Mouse (Mus musculus) naive thymus-derived CD4-positive, alpha-beta T cell, adult 2 months (primary cell): ENCODE results near the gene Map2k6.
"Not testable (repeated sequence)": the region's sequence is repeated elsewhere in the genome, so short reads cannot be mapped to it uniquely, and the experiment has no call there.

ENCODE experiments used
- DNase-seq: peaks from one replicate; pipeline ENCODE4 v3.0.0-alpha.2; 2011; ENCODE audit warnings: low read depth

Gene Map2k6

DNA sequence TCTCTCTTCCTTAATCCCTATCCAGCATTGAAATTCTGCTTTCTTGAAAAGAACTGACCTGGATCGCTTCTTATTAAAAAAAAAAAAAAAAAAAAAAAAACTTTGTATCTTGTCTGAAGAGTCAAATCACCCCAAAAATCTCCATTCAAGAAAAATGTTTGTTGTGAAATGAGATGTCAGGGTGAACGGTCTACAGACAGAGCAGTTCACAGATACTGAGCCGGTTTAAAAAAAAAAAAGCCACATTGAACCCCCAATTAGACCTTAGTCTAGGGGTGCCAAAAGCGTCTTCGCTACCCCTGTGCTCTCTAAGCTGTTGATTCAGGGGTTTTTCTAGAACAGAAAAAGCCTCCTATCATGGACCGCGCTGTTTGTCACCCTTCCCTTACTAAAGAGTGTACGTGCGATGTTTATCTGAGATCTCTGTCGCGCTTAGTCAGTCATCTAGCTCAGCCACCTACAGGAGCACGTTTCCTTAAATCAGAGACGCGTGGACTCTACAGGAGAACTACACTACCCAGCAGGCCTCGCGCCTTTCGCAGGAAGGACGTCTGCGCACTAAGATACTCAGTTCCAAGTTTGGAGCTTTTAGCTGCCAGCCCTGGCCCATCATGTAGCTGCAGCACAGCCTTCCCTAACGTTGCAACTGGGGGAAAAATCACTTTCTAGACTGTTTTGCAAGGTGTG lies at the start of gene Map2k6:
Gene Map2k6, plus strand, starts transcription at position 570 of the 687 bp plus-strand sequence.
- peak; percentile 90 for DNase-seq

DNA sequence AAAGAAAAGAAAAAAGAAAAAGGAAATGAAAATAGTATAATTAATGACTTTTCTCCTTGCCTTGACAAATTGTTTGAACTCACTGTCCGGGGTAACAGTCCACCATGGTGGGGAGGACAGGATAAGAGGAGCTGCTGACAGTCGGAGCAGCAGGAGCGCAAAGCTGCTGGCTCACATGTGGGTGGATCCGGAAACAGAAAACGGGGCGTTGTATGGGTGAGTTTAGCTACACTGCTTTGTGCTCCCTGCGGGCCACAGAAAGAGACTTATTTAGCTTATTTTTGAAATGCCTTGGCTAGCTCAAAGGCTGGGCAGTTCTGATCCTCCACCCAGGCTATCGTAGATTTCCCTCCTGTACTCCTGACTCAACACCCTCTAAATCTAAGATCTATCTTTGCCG lies 44.7 kb upstream of the Map2k6 start:
- DNase-seq, result no peak

DNA sequence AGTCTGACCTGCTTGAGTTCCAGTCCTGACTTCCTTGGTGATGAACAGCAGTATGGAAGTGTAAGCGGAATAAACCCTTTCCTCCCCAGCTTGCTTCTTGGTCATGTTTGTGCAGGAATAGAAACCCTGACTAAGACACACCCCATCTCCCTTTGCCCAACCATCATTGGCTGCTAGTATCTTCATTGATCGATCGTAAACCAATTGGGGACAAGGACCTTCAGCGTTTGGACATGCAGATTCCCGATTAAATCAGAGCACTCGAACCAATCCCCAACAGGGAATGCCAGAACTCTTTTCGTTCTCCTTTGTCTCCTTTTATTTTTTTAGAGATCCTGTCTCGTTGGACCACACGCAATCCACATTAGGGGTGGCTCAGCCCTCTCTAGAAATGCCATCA lies 43.8 kb upstream of the Map2k6 start:
- DNase-seq, result not testable (repeated sequence)

DNA sequence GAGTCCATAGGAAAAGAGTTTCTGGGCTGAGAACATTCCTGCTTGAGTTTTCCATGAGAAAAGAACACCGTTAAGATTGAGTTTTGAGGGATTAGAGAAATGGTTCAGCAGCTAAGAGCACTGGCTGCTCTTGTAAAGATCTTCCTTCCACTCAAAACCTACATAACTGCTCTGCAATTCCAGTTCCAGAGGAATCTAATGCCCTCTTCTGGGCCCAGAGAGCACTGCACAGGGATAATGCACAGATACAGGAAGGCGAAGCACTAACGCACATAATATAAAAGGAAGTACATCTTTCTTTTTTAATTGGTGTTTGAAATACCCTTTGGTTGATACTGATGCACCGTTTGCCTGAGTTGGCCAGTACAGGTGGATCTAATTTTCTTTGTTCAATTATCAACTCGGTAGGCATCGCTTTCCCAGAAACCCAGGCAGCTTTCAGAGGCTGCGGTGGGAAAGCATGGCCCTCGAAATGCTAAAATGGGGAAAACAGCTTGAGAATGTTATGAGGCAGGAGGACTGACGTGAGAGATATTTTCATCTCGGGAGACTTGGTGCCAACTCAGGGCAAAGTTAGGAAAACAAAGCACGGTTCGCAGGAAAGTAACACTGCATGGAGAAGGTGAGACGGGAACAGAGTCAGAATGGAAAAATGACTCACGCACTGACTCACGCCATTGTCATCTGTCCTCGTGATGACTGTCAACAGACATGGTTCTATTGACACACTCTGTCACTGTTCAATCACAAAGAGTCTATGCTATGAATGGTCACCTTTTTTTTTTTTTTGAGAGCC lies 41.0 kb upstream of the Map2k6 start:
- no peak for DNase-seq

DNA sequence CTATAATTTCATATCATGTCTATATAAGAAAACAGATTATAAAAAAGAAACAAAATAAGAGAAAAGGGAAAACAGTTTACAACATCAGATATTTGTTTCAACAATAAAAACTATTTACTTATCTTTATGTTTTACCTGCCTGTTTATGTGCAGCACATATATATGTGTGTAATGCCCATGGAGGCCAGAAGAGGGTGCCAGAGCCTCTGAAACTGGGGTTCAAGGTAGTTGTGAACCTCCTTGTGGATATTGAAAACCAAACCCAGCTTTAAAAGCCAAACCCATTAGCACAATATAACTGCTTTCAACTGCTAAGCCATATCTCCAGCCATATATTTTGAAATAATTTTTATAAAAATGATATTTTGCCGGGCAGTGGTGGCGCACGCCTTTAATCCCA lies 33.9 kb upstream of the Map2k6 start:
- peak; percentile 50 for DNase-seq

DNA sequence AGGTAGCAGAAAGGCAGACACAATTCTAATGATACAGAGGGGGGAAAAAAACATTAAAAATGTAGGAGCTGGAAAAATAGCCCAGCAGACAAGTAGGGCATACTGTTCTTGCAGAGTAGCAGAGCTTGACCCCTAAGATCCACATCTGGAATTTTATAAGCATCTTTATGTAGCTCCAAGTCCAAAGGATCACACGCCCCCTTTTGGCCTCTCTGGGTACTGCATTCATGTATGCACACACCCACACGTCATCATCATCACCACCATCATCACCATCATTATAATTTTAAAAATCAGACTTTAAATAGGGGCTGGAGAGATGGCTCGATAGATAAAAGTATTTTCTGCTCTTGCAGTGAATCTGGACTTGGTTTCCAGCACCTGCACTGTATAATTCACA lies 32.0 kb upstream of the Map2k6 start:
- DNase-seq, result no peak

DNA sequence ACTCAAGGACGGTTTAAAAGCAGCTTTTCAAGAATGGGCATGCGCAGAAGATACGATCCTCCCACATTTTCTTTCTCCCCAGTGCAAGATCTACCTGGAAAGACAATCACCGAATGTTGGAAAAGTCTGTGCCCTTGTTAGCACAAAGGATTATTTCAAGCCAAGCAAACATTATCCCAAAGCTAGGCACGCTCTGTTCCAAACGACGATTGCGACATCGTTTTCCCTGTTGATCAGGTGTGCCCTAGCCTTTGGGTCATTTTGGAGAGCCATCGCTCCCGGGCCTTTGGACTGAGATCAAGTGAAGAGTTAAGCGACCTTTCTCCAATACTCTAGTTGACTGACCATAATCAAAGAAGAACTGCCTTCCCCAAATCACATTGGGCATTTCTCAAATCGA lies 31.3 kb upstream of the Map2k6 start:
- DNase-seq, result no peak

DNA sequence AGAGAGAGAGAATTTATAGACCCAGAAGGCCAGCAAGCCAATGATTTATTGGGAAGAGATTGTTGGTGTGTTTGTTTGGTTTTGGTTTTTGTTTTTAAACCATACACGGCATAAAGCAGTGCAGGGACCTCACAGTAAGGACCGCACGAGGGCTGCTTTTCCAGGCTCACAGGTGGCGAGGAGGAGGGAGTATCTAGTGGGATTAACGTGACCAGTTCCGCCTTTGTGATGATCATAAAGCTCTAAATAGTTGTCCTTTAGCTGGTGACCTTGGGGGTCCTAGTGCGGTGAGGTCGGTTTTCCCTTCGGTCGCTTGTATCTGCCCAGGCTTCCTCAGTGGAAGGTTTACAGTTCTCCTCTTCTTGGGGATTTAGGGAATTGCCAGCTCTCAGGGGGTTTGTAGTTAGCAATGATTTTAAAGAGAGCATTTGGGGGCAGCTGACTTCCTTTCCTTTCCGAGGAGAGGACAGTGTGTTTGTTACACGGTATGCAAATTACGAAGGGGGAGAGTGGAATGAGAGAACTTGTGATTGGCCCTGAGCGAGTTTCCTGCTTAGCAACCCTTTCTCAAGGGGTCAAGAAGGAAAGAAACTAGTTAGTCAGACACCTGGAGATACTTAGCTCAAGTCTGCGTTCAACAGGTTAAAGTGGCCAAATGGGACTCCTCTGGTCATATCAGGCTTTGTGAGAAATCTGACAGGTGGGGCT lies 29.5 kb upstream of the Map2k6 start:
- no peak for DNase-seq

DNA sequence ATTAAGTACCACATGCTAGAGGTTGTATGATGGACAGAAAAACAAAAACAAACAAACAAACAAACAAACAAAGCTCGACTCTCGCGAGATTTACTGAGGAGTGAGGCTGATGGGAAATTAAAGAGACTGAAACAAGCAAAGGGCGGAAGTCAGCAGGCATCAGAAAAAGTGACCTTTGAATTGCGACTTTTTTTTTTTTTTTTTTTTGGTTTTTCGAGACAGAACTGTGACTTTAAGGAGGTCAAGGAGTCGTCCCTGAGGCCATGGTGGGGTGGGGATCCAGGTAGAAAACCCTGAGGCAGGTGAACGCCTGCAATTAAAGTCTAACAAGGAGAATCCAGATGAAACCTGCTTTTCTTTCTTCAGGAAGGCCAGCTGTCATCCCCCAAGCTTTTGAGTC lies 27.1 kb upstream of the Map2k6 start:
- DNase-seq, result no peak

DNA sequence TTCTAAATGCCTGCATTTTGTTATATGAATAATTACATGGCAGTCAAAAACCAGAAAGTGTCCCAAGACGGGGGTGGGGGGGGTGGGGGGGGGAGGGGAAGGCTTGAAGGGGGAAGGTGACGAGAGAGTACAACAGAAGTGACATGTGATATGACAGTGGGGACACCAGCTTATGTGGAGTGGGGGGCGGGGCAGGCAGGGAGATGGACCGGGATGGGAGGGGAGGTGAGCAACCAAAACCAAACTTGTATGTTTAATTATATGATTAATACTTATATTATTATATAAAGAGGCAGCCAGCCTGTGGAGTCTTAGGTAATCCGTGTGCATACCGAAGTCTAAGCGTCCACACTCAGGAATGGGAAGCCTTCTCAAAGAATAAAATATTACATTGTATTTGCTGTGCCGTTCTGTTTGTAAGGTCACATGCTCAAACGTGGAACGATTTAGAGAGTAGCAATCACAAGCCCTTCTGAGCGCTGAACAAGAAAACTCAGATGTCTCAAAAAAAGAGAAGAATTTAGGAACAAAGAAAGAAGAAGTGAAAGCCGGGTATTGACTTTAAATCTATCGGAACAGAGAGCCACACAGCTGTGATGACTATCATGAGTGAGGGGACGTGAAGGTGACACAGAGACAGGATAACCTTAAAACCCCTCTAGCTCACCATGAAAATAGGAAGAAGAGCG lies 26.5 kb upstream of the Map2k6 start:
- DNase-seq, result no peak

DNA sequence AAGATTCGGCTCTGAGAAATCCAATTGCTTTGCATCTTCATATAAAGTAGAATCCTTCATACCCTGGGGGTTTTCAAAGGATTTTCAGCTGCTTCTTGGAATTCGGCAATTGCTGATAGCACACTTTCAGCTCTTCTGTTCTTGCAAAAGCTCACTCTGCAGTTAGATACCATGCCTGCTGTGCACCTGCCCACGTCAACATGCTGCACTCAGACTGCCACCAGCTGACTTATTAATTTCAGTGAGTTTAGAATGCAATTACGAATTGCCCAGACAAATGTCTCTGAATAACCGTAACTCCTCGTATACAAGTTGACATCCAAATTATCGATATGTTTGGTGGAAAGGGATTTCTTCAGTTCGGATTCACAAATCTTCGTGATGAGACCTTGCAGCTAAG lies 24.9 kb upstream of the Map2k6 start:
- DNase-seq, result no peak

DNA sequence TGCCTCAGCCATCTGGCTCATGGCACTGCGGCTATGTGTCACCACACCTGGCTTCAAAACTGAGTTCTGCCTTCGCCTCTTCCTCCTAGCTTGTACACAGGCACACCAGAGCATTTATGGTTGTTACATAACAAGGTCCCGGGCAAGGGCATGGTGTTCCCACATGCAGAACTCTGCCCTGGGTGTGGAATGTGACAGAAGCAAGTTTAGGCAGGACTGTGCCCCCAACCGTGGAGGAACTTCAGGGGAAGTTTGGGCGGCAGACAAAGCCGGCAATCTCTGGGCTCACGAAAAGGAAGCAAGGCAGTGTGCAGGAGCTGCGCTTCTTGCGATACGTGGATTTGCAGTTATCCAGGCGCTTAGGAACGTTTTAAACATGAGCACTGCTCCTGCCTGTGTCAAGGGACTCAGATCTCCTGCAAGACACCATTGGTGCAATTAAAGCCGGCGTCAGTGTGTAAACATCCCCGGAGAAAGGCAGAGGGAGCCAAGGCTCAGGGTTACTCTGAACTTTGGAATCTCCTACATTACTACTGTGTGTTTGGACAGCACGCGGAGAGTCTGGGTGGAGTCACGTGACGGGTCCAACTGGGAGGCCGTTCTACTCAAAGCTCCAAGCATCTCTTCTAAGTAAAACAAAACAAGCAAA lies 19.1 kb upstream of the Map2k6 start:
- DNase-seq, result peak; percentile 25

DNA sequence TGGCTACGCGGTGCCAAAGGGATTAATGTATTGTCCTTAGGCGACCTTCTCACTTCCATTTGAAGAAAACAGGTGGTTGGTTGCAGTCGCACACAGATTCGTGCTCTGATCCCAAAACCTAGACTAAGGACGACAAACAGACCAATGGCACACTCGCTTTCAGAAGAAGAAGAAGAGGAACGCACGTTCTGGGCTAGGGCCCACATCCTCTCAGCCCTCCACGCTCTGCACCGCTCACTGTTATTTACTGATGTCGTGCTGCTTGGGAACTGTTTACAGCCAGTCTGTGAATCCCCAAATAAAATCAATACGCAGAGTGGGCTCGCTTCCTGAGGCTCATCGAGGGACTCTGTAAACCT lies 18.6 kb upstream of the Map2k6 start:
- DNase-seq, result no peak

DNA sequence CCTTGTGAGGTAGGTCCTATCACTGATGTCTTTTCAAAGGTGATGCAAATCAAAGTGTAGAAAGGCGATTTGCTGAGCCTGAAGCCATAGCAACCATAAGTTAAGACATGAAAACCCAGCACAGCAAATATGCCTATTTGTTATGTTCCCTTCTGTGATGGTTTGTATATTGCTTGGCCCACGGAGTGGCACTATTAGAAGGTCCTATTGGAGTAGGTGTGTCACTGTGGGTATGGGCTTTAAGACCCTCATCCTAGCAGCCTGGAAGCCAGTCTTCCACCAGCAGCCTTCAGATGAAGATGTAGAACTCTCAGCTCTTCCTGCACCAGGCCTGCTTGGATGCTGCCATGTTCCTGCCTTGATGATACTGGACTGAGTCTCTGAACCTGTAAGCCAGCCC lies 13.4 kb upstream of the Map2k6 start:
- no peak for DNase-seq

DNA sequence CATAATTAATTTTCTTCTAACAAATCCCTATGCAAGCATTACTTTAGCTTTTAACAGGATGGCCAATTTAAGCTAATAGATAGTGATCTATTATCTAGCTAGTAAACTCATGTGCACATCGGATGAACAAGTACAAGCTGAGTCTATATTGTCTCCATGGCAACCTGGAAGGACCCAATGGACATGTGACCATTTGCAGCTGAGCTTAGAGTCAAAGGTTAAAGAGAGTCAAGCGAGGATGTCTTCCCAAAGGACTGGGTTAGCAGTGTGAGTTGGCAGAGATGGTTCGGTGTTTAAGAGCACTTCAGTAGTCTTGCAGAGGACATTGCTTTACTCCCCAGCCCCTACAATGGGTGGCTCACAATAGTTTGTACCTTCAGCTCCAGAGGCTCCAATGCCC lies 6.2 kb upstream of the Map2k6 start:
- no peak for DNase-seq

DNA sequence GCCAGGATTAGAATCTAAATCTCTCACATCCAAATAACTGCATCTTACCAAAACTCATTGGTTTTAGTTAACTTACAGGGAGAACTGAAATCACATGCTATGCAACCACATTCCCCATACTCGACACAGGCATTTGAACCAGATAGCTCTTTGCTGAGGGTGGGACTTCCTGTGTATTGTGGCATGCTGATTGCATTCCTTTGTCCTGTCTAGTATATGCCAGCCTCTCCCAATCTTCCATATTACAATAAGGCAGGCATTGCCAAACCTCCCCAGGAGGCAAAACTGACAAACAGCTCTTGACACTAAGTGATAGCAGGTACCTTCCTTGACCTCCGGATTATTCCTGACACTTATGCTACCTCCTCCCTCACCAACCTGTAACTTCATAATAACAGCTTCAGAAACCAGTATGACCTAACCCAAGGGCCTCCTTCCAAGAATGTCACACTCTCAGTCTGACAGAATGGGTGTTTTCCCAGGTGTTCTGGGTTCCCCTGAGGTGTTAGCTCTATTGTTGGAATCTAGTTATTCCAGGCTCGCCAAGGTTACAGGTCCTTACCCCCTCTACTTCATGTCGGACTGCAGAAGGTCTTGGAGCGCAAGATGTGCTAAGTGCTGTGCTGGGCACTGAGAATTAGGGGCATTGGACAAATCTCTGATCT lies 4.0 kb upstream of the Map2k6 start:
- no peak for DNase-seq

DNA sequence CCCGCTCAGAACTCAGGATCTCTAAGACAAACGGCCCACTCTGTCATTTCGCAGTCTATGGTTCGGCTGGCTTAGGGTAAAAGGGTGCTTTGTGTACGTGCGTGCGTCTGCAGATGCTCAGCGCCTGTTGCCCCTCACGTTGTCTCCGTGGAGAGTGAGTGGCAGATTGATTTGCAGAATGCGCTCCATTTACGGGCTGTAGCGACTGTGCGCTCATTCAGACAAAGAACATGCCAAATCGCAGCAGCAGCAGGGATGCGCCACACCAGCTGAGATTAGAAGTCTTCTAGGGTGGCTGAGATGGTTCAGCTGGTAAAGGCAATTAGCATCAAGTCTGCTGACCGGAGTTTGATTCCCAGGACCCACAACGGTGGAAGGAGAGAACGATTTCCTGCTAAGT lies 2.8 kb upstream of the Map2k6 start:
- no peak for DNase-seq

DNA sequence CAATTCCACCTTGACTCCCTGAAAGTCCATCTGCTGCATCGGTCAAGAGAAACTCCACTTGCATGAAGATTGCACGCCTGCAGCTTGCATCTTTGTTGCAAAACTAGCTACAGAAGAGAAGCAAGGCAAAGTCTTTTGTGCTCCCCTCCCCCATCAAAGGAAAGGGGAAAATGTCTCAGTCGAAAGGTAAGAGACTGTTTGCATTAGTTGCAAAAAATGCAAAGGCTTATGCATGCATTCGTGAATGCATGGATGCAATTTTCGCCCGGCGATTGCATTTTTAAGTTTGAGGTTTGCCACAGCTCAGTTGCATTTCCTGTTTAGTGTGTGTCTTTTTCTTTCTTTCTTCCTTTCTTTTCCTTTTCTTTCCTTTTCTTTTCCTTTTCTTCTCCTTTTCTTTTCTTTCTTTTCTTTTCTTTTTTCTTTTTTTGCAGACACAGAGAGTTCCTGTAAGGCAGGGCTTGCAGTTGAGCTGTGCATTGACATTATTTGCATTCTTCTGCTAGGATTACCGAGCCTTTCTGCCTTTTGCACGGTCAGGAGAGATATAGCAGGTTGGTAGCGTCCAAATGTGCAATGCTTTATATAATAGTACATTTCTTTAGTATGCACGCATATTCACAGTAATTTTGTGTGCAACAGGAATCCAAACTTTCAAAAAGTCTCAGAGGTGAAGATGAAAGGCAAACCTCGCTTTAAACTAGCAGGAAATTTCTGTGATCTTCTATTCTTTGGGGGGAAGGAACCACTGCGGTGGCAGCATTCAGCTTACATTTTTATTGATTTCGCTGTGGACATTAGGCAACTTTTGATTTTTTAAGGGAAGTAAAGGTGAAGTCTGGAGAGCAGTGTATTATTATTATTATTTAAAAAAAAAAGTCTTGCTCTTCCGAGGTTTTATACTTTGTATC lies 573 bp downstream of the Map2k6 start:
- DNase-seq, result peak; percentile 22

DNA sequence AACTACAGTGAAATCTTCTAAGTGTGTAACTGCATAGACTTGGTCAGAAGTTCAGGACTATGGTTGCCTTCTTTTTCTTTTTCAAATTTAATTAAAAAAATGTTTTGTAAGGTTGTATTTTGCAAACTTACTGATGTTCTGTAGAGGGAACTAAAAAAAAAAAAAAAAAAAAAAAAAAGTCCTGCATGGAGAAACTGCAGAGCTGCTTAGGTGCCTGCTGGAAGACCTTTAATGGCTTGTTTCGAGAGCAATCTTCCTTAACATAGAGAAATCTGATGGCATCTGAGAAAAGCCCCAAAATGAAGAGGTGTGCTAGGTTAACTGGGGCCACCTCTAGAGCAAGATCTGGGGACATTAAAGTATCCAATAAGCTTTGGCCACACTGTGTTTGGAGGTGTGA lies 1.4 kb downstream of the Map2k6 start:
- DNase-seq, result no peak

DNA sequence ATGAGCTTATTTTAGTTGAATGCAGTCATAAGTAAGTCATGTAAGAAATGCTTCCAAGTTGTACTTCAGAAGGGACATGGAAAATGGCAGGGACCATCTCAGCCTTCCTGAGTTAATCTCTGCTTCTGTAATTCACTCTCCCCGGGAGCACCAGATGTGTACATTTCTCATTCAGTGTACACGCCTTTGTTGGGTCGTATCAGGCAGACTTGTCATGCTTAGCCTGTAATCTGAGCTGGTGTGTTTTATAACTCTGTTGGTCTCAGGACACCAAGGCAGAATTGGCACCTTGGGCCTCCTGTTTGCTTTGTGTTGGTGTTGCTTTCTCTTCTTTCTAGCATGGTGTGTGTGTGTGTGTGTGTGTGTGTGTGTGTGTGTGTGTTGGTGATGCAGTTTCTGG lies 3.7 kb downstream of the Map2k6 start:
- no peak for DNase-seq

DNA sequence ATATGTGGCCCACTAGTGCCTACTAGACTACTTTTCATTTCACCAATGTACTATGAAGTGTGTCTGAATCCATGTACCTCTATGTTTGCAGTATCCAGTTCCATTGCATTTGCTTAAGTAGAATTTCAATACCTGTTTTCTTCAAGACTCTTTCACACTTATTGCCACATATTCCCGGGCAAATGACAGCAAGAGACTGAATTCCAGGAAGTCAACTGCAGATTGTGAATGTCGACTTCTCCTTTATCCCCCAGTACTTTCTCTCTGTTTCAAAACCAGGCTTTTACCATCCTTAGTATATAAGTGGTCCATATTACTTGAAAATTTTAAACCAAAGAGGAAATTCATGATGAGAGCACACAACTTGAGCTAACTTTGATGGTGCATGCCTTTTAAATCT lies 4.7 kb downstream of the Map2k6 start:
- no peak for DNase-seq
